Mouse (Mus musculus) megakaryocyte, embryonic 14.5 days (primary cell): ENCODE measurements at regions not wholly inside any gene's neighbourhood (a gene's known extent, or its start where the extent isn't known, plus 50 kb on each side); places are given as distances from the start of the nearest gene placed in this dataset.

Experiments used
- FLI1 ChIP-seq: IDR thresholded peaks from 2 replicates; pipeline ENCODE4 v1.6.1; 2012; ENCODE audit warnings: low read length, inconsistent platforms, mixed read lengths
- GATA1 ChIP-seq: IDR thresholded peaks from 3 replicates; pipeline ENCODE4 v1.6.1; 2012; ENCODE audit warnings: mixed read lengths, low read length, inconsistent platforms, borderline replicate concordance

DNA sequence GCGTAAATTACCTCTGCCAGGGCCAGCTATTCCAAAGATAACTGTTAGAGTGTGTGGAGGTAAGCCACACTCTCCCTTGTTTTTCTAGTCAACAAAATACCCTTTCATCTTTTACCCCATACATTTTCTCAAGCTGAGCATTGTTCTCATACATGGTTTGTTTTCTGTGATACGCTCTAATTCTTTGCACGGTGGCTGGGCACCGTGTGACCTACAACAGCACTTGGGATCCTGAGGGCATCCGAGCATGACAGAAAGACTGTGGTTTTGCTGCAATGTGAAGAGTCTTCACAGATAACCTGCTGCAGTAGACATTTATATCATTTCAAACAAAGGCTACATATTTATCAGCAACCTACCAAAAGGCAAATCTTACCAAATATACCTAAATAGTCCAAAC lies 55.1 kb upstream of the Cnr1 start:
- TF ChIP-seq GATA1 (no peak), FLI1 (no peak)
